Mouse (Mus musculus) neural tube, embryonic 14.5 days (tissue): ENCODE measurements at regions not wholly inside any gene's neighbourhood (a gene's known extent, or its start where the extent isn't known, plus 50 kb on each side); places are given as distances from the start of the nearest gene placed in this dataset.
A peak's percentile ranks its signal among the peaks of the same experiment; 100 is the strongest.

Experiments
- ATAC-seq: fragments of 200-750 bp; cut with Nextera tagmentation; 2 replicates; pipeline ENCODE4 v1.8.0; 2017; ENCODE audit warnings: low read depth, mild to moderate bottlenecking, moderate TSS enrichment, moderate library complexity
- H3K27ac ChIP-seq: fragments of 300-500 bp; sonication (generic); 2 replicates; pipeline ENCODE4 v1.5.1; 2014; ENCODE audit warnings: low read depth, mild to moderate bottlenecking, control low read depth, low read length, moderate library complexity, mixed read lengths
- H3K27me3 ChIP-seq: fragments of 300-500 bp; sonication (generic); 2 replicates; pipeline ENCODE4 v1.6.1; 2014; ENCODE audit warnings: low read length; ENCODE audit not compliant: control insufficient read depth, insufficient read depth
- H3K36me3 ChIP-seq: fragments of 300-500 bp; sonication (generic); 2 replicates; pipeline ENCODE4 v1.6.1; 2014; ENCODE audit warnings: low read length, mixed read lengths; ENCODE audit not compliant: control insufficient read depth, insufficient read depth
- H3K4me1 ChIP-seq: fragments of 300-500 bp; sonication (generic); 2 replicates; pipeline ENCODE4 v1.6.1; 2014; ENCODE audit warnings: low read length; ENCODE audit not compliant: control insufficient read depth, insufficient read depth
- H3K4me2 ChIP-seq: fragments of 300-500 bp; sonication (generic); 2 replicates; pipeline ENCODE4 v1.6.1; 2014; ENCODE audit warnings: mild to moderate bottlenecking, low read depth, low read length, control low read depth
- H3K4me3 ChIP-seq: fragments of 300-500 bp; sonication (generic); 2 replicates; pipeline ENCODE4 v1.5.1; 2014; ENCODE audit warnings: low read depth, low read length, control low read depth, mixed read lengths
- H3K9ac ChIP-seq: fragments of 300-500 bp; sonication (generic); replicated peaks from 2 replicates; pipeline ENCODE4 v1.6.1; 2014; ENCODE audit warnings: low read depth, mild to moderate bottlenecking, control low read depth, low read length, mixed read lengths
- H3K9me3 ChIP-seq: fragments of 300-500 bp; sonication (generic); 2 replicates; pipeline ENCODE4 v1.6.1; 2016; ENCODE audit warnings: low read length; ENCODE audit not compliant: control insufficient read depth
- WGBS: fragments of 180-500 bp; shearing (Covaris S2); extraction: QIAGEN DNeasy Blood & Tissue Kit; methylation state at CpG from one replicate; pipeline ENCODE4 v1.1.7; 2014; 5-methylcytosine and 5-hydroxymethylcytosine counted together

DNA sequence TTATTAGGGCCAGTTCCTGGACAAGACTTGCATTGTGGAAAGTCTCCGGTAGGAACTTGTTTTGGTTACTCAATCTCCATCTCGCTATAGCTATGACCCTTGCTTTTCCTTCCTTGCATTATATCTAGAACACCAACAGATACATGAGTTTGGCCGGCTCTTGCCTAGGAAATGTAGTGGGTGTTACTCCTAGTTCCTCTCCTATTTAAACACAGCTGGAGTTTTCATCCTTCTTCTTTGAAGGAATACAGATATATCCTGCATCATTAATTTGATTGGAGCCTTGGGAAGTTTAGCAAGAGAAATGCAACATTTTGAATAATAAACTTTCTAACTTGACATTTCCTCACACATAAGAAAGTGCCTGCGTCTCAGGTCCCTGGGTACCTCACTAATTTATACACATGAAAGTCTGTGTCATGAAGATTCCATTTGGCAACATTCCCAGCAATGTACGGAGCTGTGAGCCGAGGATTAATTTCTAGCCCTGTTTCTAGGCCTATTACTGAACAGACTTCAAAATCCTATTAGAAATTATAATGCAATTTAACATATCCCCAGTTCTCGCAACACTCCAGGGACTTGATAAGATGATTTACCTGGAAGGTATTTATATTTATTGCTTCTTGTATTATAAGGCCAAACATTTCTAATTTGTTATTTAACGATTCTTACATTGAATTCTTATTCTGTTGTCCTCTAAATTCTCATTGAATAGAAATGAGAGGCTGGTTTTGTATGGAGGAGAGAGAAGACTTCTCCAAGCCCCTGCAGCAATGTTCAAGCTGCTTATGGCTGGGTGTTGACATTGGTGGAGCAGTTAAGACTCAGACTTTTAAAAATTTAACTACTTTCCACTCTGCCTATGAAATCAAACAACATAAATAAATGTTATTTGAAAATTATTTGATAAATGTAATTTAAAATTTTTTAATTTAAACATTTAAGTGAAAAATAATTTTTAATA lies 62.3 kb downstream of the Sntn start:
- ATAC-seq, result peak; percentile 80; the same call in 1 of the 2 replicates
- Histone ChIP-seq H3K4me1 (no peaks in the 10 kb centered on the region), H3K9ac (no peak overlapping the region), H3K27ac (no peak overlapping the region), H3K36me3 (no peaks in the 10 kb centered on the region), H3K4me3 (no peak overlapping the region), H3K4me2 (no peak overlapping the region), H3K9me3 (no peaks in the 10 kb centered on the region; the same call in 1 of the 2 replicates), H3K27me3 (no peaks in the 10 kb centered on the region)
- 46% methylated on average over 8 of the region's 8 CpGs for WGBS
